Mouse (Mus musculus) cerebral cortex, adult 2 months (tissue): ENCODE data around the gene Ecpas.

Experiments
- WGBS: fragments of 180-500 bp; shearing (Covaris S2); methylation state at CpG from one replicate; pipeline ENCODE4 v1.1.7; 2018; 5-methylcytosine and 5-hydroxymethylcytosine counted together

Gene Ecpas

DNA sequence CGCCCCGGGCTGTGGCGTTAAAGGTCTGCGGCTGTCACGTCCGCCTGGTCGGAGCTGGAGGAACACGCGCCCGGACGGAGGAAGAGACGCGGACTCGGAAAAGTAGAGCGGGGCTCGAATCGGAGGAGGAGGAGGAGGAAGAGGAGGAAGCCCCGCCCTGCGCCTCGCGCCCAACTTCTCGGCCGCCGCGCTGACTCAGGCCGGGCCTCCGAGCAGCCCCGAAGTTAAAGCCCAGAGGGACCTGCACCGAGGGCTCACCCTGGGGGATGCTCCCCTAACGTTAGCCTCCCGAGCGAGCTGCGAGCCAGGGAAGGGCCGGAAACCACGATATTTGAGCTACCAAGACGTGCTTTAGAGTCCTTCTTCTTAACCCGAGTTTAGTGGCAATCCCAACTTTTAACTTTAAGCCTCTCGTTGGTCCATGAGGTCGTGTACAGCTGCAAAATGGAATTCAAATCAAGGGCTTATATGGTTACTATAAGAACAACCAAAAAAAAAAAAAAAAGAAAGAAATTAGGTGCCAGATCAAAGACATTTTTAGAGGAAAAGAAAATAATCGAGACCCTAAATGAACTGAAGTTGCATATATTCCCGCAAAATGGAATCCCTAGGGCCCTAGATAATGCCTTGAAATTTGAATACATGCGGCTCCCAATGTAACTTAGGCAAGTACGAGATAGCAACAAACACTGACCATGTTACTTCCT, at the start of gene Ecpas:
TSS of gene Ecpas (minus strand) at position 121 of the 707 bp plus-strand sequence.
- WGBS, result 3% methylated on average over 43 of the region's 43 CpGs

DNA sequence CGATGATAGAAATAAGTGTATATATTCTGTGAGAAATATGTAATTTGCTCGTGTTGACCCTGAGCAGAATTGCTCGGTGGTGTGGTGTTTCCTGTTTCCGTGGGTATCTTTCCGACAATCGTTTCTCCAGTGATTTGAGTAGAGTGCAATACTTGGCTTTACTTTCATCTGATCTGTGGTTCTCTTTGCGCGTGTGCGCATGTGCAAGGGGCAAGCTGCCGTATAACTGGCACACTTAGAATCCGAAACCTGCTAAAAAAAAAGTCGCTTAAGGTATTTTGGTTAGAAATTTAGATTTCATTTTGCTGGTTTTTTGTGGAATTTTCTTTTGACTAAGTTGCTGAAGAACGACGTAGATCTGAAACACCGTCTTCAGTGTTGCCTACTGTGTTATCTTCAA, 49.2 kb upstream of the Ecpas start:
- WGBS, result 75% methylated on average over 15 of the region's 15 CpGs

DNA sequence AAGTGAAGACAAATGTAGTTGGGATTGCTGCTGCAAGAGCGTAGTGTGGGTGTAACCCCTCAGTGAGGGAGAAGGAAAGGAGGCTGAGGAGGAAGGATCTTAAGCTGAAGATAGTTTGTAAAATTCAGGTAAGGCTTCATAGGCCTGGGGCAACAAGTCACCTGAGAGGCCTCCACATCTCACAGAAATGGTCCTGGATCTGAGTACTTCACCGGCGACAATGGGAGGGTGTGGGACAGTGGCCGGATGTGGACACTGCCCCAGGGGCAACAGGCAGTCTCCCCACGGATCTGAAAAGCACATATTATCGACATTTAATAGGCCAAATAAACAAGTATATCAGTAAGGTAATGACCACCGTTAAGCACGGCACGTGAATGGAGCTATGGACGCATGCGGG, 40.1 kb upstream of the Ecpas start:
- 92% methylated on average over 11 of the region's 11 CpGs for WGBS

DNA sequence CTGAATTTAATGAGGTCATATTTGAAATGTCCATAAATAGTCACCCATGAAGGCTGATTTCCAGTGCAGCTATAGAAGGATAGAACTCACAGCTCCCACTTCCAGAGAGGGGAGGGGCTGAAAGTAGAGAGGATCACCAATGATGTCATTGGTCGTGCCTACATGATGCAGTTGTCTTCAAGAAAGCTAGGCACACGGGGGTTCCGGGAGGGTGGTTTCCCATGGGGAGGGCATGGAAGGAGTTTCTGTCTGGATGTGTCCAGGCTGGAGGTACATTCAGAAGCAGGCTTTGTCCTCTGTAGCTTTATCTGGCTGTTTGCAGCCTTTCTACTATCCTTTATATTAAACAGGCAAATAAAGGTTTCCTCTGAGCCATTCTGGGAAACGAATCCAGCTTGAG, 35.8 kb upstream of the Ecpas start:
- WGBS, result 64% methylated on average over 4 of the region's 4 CpGs

DNA sequence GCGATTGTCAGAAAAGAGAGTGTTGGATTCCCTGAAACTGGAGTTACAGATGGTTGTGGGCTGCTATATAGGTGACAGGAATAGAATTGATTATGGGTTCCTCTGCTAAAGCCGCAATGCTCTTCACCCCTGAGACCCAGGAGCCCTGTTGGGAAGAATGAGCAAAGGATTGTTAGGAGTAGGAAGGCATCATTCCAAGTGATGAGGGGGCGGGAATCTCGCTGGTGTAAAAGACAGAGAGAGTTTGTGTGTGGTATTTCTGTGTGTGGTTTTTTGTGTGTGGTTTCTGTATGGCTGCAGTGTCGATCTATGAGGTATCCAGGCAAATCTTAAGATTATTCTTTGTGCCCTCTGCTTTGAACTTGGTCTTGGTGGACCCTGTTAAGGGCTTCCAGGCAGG, 32.1 kb upstream of the Ecpas start:
- 27% methylated on average over 5 of the region's 5 CpGs for WGBS

DNA sequence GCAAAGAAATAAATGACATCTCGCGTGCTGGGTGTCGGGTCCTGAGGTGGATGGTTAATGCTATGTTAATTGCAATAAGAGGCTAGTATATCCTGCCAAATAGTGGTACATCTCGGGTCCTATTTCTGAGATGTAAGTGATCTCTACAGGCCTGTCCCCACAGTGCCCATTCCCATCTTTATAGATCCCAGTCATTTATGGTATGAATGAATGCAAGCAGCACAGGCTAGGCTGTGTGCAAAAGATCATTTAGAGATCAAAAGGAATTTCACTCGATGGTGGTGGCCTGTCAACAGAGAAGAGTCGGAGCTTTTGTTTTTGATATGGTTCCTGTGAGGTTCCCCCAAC, 31.6 kb upstream of the Ecpas start:
- 7% methylated on average over 6 of the region's 6 CpGs for whole genome bisulfite sequencing

DNA sequence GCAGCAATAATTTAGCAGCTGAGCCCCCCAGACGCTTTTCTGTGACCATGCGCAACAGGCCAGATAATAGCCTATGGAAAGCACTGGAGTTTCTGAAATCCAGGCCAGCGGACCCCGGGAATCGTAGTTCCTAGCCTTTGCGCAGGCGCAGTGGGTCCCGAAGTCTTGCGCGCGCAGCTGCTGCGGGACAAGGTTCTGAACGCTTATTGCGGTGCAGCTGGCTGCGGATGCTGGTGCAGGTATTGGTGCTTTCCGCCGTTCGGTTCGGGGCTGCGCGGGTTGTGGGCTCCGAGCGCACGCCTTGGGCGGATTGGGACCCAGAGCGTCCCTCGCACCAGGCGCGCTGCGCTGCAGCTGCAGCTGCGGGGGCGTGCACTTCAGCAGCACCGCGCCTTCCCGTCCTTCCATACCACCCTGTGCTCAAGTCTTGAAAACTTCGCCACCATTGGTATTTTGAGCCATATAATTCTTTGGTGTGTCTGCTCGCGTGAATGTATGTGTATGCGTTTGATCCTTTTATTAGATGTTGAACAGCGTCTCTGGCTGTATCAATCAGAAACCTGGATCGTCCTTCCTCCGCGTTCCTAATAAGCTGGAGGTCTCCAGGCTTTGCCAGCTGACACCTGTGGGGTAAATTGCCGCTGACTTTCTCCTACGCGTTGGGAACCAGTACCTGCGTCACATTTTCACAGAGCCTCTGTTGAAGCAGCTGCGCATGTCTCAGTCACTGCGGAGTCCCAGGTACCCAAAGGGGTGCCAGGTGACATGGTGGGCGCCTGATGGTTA, 31.1 kb upstream of the Ecpas start, which contains the start of gene Zkscan16:
TSS of gene Zkscan16 (plus strand) at position 209 of the 786 bp plus-strand sequence.
- under 1% methylated on average over 50 of the region's 50 CpGs for WGBS

DNA sequence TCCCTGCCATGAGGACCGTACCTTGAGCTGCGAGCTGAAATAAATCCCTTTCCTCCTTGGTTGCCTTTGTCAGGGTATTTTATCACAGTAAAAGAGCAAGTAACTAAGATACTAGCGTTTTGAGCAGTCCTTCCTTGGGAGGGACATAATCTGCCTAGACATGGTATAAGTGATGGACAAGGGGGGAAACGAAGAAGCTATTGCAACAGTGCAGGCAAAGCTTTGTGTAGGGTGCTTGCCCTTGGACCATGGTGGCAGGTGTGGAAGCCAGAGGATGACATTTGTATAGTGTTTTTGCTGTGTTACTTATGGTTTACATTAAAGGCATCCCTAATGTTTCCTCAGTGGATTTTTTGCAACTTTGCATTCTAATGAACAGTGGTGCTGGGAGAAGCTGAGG, 30.4 kb upstream of the Ecpas start:
- 84% methylated on average over 4 of the region's 4 CpGs for WGBS

DNA sequence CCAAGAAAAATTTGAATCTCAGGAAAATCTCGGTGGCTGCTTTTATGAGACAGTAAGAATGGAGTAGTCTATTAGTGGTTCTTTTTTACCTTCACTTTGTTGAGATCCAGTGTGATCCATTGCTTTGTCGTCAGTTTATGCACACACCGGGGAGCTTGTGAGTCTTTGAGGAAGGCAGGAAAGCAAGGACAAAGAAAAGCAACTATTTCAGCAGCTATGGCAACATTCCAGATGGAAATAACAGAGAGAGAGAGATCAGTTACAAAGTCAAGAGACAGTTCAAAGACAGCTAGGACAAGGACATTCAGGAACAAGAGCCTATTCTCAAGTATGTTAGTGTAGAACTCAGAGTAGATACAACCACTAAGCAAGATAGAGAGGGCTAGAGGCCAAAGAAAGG, 23.3 kb upstream of the Ecpas start:
- WGBS, result 41% methylated on average over 3 of the region's 3 CpGs

DNA sequence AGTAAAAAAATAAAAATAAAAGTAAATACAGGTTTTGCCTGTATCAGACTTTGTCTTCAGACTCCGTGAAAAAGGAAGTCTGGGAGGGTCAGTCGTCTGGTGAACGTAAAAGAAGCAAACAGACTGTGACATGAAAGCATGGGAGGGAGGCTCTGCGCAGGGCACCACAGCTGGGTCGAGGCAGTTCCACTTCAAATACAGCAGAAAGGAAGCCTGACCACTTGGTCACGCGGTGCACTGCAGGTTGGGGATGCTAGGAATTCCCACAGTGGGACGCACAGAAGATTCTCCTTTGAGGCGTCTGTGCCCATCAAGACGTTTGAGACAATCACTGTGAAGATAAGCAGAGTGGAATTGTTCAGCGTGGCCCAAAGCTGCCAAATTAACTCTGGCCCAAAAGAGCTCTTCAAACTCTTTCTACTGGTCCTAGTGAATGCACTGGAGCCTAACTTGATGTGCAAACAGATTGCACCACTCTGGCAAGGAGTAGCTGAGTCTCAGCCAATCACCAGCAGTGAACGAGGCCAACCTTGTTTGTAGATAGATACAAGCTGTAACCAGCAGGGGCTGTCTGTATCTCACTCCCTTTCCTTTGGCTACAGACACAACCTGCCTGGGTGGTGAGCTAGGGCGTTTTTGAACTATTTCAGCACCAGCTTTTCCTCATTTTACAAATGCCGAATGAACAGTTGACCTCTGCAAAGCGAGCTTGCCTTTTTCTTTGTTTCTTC, 22.4 kb upstream of the Ecpas start:
- 31% methylated on average over 15 of the region's 15 CpGs for WGBS

DNA sequence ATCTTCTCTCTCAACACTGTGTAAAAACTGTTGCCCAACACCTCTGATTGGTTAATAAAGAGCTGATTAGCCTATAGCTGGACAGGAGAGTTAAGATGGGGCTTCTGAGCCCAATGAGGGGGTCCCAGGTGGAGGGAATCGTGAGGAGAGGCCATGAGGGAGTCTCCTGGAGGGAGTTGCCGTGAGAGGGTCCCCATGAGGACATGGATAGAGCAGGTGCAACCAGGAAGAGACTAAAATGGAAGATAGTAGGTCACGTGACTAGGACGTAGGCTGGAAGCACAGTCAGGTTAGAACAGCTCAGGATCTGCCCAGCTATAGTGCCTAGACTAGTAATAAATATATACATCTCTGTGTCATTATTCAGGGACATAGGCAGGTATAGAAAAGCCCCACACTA, 21.8 kb upstream of the Ecpas start:
- WGBS, result 76% methylated on average over 4 of the region's 4 CpGs

DNA sequence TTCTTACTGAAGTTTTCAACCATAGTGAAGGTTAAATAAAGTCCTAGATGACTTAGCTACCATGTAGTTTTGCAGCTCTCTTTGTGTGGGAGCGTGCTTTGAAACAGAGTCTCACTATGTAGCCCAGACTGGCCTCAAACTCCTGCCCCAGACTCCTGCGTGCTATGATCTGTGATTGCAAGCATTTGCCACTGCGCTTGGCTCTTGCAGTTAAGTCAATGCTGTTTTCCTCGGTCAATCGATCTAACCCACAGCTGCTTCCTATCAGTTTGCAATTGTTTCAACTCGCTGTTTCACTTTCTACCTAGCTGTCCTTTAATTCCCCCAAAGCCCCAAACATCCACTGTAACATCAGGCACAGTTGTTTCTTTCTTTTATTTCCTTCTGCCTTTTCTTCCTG, 20.0 kb upstream of the Ecpas start:
- WGBS, result 92% methylated on average over 6 of the region's 6 CpGs

DNA sequence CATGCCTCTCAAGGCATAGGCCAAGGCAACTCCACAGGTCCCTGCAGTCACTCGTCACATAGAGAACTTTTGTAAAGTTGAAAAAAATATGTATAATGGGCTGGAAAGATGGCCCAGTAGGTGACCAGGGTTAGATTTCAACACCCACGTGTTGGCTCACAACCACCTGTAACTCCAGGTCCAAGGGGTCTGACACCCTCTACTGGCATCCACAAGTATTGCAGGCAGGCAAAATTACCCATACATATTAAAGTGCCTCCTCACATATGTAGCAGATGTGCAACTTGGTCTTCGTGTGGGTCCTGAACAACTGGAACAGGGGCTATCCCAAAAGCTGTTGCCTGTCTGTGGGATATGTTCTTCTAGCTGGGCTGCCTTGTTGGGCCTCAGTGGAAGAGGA, 15.1 kb upstream of the Ecpas start:
- 69% methylated on average over 3 of the region's 3 CpGs for WGBS

DNA sequence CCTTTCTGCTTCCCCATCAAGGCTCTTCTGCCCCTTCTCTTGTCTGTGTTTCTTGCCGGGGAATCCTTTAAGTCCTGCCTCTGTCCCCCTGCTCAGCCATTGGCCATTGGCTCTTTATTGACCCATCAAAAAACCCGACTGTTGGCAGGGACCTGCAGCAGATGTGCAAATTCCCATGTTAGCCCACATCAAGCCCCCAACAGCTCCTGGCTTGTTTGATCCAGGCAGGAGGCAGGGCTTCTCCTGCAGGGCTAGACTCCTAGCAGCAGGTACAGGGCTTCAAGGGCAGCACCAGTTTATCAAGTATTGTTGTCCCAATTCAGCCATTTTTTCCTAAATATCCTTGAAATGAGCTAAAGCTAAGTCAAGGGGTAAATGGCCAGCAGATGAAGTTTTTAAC, 13.6 kb upstream of the Ecpas start:
- WGBS, result 48% methylated on average over 2 of the region's 2 CpGs

DNA sequence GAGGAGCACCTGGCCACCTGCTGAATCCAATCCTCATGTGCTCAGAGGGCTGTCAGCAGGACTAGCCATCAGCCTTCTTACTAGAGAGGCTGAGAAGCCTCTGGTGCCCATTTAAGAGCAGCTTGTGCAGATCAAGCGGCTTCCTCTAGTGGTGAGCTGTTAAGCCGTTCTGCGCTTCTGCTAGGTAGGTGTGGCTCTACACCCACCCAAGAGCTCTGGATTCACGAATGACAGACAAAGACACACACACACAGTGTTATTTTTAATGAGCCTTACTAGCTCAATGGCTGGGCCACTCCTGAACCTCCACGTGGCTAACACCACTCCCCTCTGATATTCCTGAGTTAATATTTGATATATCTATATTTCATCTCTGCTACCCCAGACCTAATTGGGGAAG, 13.1 kb upstream of the Ecpas start:
- 42% methylated on average over 5 of the region's 5 CpGs for WGBS

DNA sequence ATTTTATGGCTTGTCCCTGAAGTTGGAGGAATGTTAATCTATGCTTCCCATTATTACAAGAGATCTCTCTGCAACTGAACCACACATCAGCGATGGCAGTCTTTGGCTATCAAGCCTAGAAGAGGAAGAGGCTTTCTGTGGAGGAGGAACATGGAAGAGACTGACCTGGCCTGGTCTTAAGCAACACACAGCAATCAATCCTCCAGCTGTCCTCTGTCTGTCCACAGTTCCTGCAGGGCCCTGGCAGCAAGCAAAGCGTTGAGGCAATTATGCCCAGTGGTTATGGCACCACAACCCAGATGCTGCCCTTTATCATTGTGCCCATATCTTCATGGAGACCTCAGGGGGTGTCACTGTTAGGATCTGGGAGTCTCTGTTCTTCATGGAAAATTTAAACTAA, 11.4 kb upstream of the Ecpas start:
- 78% methylated on average over 2 of the region's 2 CpGs for WGBS

DNA sequence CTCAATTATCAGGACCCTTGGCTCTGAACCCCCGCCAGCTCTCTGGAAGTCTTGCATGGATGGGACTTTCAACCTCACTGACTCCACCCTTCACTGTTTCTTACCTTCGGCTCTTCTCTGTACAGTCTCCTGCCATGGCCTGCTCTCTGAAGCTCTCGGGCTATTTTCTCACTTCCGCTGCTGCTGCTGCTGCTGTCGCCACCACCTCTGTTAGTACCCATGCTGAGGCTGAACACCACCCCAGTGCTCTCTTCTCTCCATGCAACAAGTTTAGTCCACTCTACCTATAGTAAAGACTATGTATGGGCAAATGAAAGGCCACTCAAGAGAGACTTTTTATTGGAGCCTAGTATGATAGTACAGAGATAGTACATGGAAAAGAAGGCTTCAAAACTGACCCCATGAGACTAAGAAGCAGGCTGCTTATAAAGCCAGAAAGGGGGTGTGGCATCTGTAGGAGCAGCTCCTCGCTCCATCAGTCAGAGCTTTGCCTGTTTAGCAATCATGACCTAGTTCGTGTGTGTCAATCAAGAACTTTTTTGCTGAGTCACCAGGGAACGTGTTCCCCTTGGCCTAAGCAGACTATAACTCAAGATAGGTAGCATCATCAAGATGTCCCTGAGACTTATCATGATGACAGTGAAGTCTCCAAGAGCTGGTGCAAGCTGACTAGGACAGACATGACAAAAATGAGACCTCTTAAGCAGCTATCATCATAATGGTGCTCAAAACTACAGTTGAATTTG, 2.7 kb upstream of the Ecpas start:
- WGBS, result 85% methylated on average over 8 of the region's 8 CpGs

DNA sequence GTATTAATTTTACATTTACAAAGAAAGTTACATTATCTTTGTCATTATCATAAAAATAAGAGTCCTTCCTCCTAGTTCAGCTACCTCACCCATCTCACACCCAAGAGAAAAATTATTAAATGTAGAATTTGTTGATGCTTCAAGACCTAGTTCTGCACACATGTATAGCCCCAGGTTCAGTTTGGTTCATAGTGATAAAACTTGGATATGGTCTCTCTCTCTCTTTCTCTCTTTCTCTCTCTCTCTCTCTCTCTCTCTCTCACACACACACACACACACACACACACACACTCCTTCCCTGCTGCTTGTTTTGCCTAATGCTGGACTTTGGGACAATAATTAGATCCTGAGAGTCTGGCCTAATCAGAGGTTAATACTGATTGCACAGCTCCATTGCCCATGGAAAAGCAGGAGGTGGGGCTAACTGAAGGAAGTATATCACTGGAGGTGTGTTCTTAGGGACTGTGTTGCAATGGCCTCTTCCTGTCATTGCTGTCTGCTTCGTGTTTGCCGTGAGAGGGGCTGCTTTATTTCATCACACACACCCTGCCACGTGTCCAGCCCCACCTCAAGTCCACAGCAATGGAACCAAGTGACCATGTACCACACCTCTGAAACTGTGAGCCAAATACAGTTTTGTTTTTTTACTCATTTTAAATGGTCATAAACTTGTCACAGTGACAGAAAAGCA, 932 bp upstream of the Ecpas start:
- 58% methylated on average over 3 of the region's 3 CpGs for WGBS

DNA sequence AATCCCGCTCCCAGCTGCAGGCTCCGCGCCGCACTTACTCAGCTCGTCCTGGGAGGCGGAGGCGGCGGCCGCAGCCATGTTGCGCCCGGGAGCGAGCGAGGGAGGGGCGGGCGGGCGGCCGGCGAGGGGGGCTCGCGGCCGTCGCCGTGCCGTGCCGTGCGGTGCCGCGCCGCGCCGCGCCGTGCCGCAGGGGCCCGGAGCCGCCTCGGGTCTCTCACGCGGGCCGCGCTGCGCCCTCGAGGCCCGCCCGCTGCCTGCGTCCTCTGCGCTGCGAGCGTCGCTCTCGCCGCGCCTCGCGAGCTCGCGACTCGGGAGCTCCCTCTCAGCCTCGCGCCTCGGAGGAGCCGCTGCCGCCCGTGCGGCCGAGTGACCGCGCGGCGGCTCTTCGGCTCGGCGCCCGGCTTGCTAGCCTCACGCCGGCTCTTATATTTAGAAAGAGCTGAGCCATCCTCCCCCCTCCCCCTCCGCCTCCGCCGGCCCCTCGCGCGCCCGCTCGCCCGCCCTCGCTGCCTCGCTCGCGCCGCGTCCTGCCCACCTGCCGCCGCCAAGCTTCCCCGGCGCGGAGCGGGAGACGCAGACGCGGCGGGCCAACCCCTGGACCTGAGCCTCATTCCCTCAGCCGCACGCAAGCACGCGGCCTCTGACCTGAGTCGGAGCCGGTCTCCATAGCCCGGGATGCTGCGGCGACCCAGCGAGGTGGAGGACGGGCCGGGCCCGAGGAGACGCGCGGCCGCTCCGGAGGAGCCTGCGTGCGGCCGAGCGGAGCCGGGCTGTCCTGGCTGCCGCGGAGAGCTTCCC, 519 bp downstream of the Ecpas start:
- WGBS, result under 1% methylated on average over 120 of the region's 126 CpGs

DNA sequence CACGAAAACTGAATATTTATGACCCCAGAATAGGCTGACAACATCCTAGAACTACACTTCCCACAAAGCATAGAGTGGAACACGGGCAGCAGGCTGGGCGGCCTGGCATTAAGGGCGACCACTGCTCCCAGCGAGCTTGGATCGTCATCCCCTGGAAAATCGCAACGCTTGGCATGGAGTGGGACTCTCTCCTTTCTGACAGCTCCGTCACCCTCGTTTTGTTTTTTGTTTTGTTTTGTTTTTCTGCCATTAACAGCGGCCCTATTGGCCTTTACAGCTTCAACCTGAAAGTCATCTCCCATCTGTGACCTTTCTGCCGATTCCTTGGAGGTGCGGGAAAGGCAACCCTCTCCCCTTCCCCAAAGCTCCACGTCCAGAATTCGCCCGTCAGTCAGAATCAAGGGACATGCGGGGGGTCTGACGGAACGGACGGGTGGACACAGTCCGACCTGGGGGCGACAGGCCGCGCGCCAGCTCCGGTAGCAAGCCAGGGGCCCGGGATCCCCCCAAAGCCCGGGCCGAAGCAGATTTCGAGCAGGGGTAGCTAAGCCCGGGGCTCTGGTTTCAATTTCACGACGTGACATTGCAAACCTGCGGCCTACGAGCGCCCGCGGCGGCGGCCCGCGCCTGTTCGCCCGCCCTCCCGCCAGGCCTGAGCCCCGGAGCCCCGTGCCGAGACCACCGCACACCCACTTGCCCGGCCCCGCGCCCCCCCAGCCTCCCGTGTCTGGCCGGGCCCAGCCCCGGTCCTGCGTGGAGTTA, 1.3 kb downstream of the Ecpas start:
- WGBS, result under 1% methylated on average over 55 of the region's 56 CpGs
